In the genomic region with DNA sequence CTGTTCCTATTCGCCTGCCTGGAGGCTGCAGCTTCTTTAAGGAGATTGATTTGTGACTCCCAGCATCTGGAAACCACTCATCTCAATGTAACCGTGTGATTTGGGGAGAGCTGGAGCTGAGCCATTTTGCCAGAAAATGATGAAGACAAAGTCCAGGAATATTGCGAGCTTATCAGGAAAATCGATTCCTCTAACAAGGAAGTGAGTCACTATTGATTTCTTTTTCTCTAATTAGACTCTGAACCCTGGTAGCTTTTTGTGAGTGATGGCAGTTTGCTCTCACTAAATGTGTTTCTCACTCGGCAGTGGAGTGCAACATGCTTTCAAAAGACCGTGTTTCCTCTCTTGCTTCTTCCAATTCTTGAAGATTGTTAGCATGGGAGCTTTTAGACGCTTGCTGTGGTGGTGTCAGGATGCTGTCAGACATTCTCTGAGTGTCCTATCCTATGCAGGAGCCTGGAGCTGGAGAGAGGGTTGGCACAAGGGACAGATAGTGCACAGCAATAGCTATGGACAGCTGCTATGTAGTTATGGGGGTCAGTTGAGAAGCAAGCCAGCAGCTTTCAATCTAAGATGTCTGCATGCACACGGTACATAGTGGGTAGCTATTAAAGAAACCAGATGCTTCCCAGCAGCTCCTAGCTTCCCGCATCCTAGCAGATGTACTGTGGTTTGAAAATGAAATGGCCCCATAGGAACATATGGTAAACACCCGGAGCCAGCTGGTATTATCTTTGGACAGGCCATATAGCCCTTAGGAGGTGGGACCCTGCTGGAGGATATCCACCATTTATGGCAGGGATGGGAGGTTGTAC, we compare ENCODE assay signal across 15 mouse cellular contexts. TPM values are rescaled to one million over a fixed set of nuclear protein-coding genes. Genes with fewer than 3 reads are reported as not detected.
DNase-seq lines count a peak whose midpoint lies in the region; ATAC-seq and TF ChIP-seq lines count a peak whose summit lies in the region.
"Had no signal": no experiment of that assay in that cellular context is flagged by ENCODE, and none has a peak within 500 bp of the region (broad histone marks: within the 10 kb centered on the region; RNA-seq: fewer than 3 reads in every experiment).

No protein-coding gene starts in this region.

- H3K9ac ChIP-seq in embryonic facial prominence, embryonic 11.5 days (replicated peaks; ENCODE audit: low read length): no peak overlapping the region
- no peak overlapping the region for H3K9ac ChIP-seq in midbrain, postnatal 0 days (replicated peaks; ENCODE audit: low read length, poor library complexity, severe bottlenecking)
- H3K9ac ChIP-seq in midbrain, embryonic 14.5 days (replicated peaks; ENCODE audit: low read length): no peak overlapping the region
- H3K9ac ChIP-seq in limb, embryonic 14.5 days (ENCODE audit: low read depth, low read length, severe bottlenecking): no peak overlapping the region
- H3K9ac ChIP-seq in stomach, embryonic 16.5 days (ENCODE audit: low read length): no peak overlapping the region
- no peak overlapping the region for H3K9ac ChIP-seq in heart, embryonic 12.5 days
- H3K9ac ChIP-seq: embryonic facial prominence, embryonic 13.5 days; stomach, embryonic 15.5 days had no signal

- no peak for TF ChIP-seq POLR2A in limb, embryonic 14.5 days (IDR thresholded peaks at IDR 0.05; ENCODE audit: borderline replicate concordance, extremely low read depth, insufficient read depth, insufficient read length)
- TF ChIP-seq POLR2A in thymus, adult 2 months (IDR thresholded peaks at IDR 0.05; ENCODE audit: control insufficient read depth, extremely low read depth, insufficient read depth, low read length, poor library complexity): no peak

- TF ChIP-seq CTCF in midbrain, postnatal 0 days (IDR thresholded peaks at IDR 0.05): no peak
- no peak for TF ChIP-seq CTCF in thymus, adult 2 months (IDR thresholded peaks at IDR 0.05; ENCODE audit: borderline replicate concordance, control insufficient read depth, extremely low read depth, insufficient read depth, low read length, poor library complexity)

- ATAC-seq in embryonic facial prominence, embryonic 11.5 days (replicated peaks; ENCODE audit: insufficient number of reproducible peaks, low FRiP score, low TSS enrichment, low read depth): 0 out of 2 replicates have a peak, but pooled peaks have one; percentile 29
- no peak for ATAC-seq in midbrain, postnatal 0 days (ENCODE audit: low FRiP score)
- no peak for ATAC-seq in midbrain, embryonic 14.5 days (ENCODE audit: low FRiP score, low TSS enrichment)
- peak; percentile 34; the same call in 1 of the 2 replicates for ATAC-seq in limb, embryonic 14.5 days (ENCODE audit: low FRiP score, low read depth)
- ATAC-seq in stomach, embryonic 16.5 days (ENCODE audit: insufficient read depth, low FRiP score): peak; percentile 19; the same call in 1 of the 2 replicates
- no peak for ATAC-seq in heart, embryonic 12.5 days (ENCODE audit: insufficient number of reproducible peaks, low FRiP score)

- no peaks in the 10 kb centered on the region for H3K27me3 ChIP-seq in embryonic facial prominence, embryonic 11.5 days (ENCODE audit: control insufficient read depth, insufficient read depth, low read length)
- no peaks in the 10 kb centered on the region for H3K27me3 ChIP-seq in embryonic facial prominence, embryonic 10.5 days (replicated peaks; ENCODE audit: low read depth, poor library complexity, severe bottlenecking)
- H3K27me3 ChIP-seq in midbrain, postnatal 0 days (ENCODE audit: insufficient read depth, low read length): no peaks in the 10 kb centered on the region
- no peaks in the 10 kb centered on the region for H3K27me3 ChIP-seq in midbrain, embryonic 14.5 days (ENCODE audit: control insufficient read depth, insufficient read depth, low read length)
- H3K27me3 ChIP-seq in limb, embryonic 14.5 days (ENCODE audit: control insufficient read depth, insufficient read depth, low read length): no peaks in the 10 kb centered on the region
- no peaks in the 10 kb centered on the region for H3K27me3 ChIP-seq in stomach, embryonic 16.5 days (ENCODE audit: control insufficient read depth, insufficient read depth, low read length)
- H3K27me3 ChIP-seq in heart, embryonic 12.5 days (replicated peaks): no peaks in the 10 kb centered on the region
- H3K27me3 ChIP-seq in thymus, adult 2 months (ENCODE audit: control insufficient read depth, insufficient read depth, low read length): no peaks in the 10 kb centered on the region
- H3K27me3 ChIP-seq: embryonic facial prominence, embryonic 13.5 days; stomach, embryonic 15.5 days had no signal

- H3K9me3 ChIP-seq in embryonic facial prominence, embryonic 11.5 days (replicated peaks; ENCODE audit: control insufficient read depth, low read length): no peaks in the 10 kb centered on the region
- H3K9me3 ChIP-seq in embryonic facial prominence, embryonic 10.5 days: no peaks in the 10 kb centered on the region
- no peaks in the 10 kb centered on the region for H3K9me3 ChIP-seq in midbrain, postnatal 0 days (ENCODE audit: low read length)
- no peaks in the 10 kb centered on the region for H3K9me3 ChIP-seq in midbrain, embryonic 14.5 days (ENCODE audit: control insufficient read depth, low read length)
- H3K9me3 ChIP-seq in limb, embryonic 14.5 days (ENCODE audit: control insufficient read depth, low read length): no peaks in the 10 kb centered on the region
- H3K9me3 ChIP-seq in stomach, embryonic 16.5 days (replicated peaks; ENCODE audit: control insufficient read depth, low read length): no peaks in the 10 kb centered on the region
- H3K9me3 ChIP-seq in heart, embryonic 12.5 days (replicated peaks): no peaks in the 10 kb centered on the region
- H3K9me3 ChIP-seq: embryonic facial prominence, embryonic 13.5 days; stomach, embryonic 15.5 days had no signal

- no peaks in the 10 kb centered on the region for H3K4me1 ChIP-seq in embryonic facial prominence, embryonic 11.5 days (ENCODE audit: control insufficient read depth, insufficient read depth, low read length)
- no peaks in the 10 kb centered on the region for H3K4me1 ChIP-seq in embryonic facial prominence, embryonic 10.5 days
- no peaks in the 10 kb centered on the region for H3K4me1 ChIP-seq in midbrain, postnatal 0 days (ENCODE audit: insufficient read depth, low read length)
- no peaks in the 10 kb centered on the region; the same call in 1 of the 2 replicates for H3K4me1 ChIP-seq in midbrain, embryonic 14.5 days (ENCODE audit: control insufficient read depth, insufficient read depth, low read length)
- peaks cover 7% of the 10 kb centered on the region; the same call in 1 of the 2 replicates for H3K4me1 ChIP-seq in limb, embryonic 14.5 days (ENCODE audit: control insufficient read depth, insufficient read depth, low read length)
- H3K4me1 ChIP-seq in stomach, embryonic 16.5 days (ENCODE audit: control insufficient read depth, insufficient read depth, low read length): no peaks in the 10 kb centered on the region
- H3K4me1 ChIP-seq in heart, embryonic 12.5 days (replicated peaks): no peaks in the 10 kb centered on the region
- no peaks in the 10 kb centered on the region for H3K4me1 ChIP-seq in thymus, adult 2 months (replicated peaks; ENCODE audit: control insufficient read depth, insufficient read depth, low read length)

- H3K4me3 ChIP-seq in embryonic facial prominence, embryonic 11.5 days (ENCODE audit: low read depth, low read length): no peak overlapping the region
- no peak overlapping the region for H3K4me3 ChIP-seq in embryonic facial prominence, embryonic 10.5 days
- H3K4me3 ChIP-seq in midbrain, postnatal 0 days (ENCODE audit: low read depth, low read length): no peak overlapping the region
- no peak overlapping the region for H3K4me3 ChIP-seq in midbrain, embryonic 14.5 days (replicated peaks; ENCODE audit: low read depth, low read length)
- H3K4me3 ChIP-seq in limb, embryonic 14.5 days (replicated peaks; ENCODE audit: low read length): no peak overlapping the region
- no peak overlapping the region for H3K4me3 ChIP-seq in stomach, embryonic 16.5 days (replicated peaks; ENCODE audit: low read length)
- H3K4me3 ChIP-seq in heart, embryonic 12.5 days: no peak overlapping the region
- H3K4me3 ChIP-seq in thymus, adult 2 months (ENCODE audit: control insufficient read depth, insufficient read depth, low read length): no peak overlapping the region
- H3K4me3 ChIP-seq: embryonic facial prominence, embryonic 13.5 days; left cerebral cortex, adult 2 months; myocyte; stomach, embryonic 15.5 days had no signal

- H3K4me2 ChIP-seq in embryonic facial prominence, embryonic 11.5 days (ENCODE audit: low read depth, low read length): no peak overlapping the region
- H3K4me2 ChIP-seq in midbrain, postnatal 0 days (ENCODE audit: low read depth, low read length, poor library complexity, severe bottlenecking): no peak overlapping the region
- H3K4me2 ChIP-seq in midbrain, embryonic 14.5 days (ENCODE audit: low read length): no peak overlapping the region
- H3K4me2 ChIP-seq in limb, embryonic 14.5 days (replicated peaks; ENCODE audit: low read depth, low read length, severe bottlenecking): no peak overlapping the region
- no peak overlapping the region for H3K4me2 ChIP-seq in stomach, embryonic 16.5 days (ENCODE audit: low read depth, low read length)
- no peak overlapping the region for H3K4me2 ChIP-seq in heart, embryonic 12.5 days
- H3K4me2 ChIP-seq: embryonic facial prominence, embryonic 13.5 days; stomach, embryonic 15.5 days had no signal

- DNase-seq in embryonic facial prominence, embryonic 11.5 days (ENCODE audit: low spot score): peak; percentile 7
- no peak for DNase-seq in embryonic facial prominence, embryonic 10.5 days (ENCODE audit: low spot score)
- peak; percentile 57 for DNase-seq in midbrain, postnatal 0 days (ENCODE audit: low spot score)
- no peak for DNase-seq in midbrain, embryonic 14.5 days
- DNase-seq in limb, embryonic 14.5 days (ENCODE audit: low spot score): no peak
- no peak for DNase-seq in thymus, adult 2 months
- DNase-seq: heart, adult 18-20 months; kidney, postnatal 36 days had no signal

- 68% methylated on average over 10 of the region's 10 CpGs for WGBS in embryonic facial prominence, embryonic 11.5 days
- 78% methylated on average over 10 of the region's 10 CpGs for WGBS in embryonic facial prominence, embryonic 10.5 days
- WGBS in midbrain, postnatal 0 days: 73% methylated on average over 10 of the region's 10 CpGs
- WGBS in midbrain, embryonic 14.5 days: 80% methylated on average over 10 of the region's 10 CpGs
- WGBS in limb, embryonic 14.5 days: 30% methylated on average over 10 of the region's 10 CpGs
- 45% methylated on average over 10 of the region's 10 CpGs for WGBS in stomach, embryonic 16.5 days
- WGBS in heart, embryonic 12.5 days: 65% methylated on average over 10 of the region's 10 CpGs
- WGBS in thymus, adult 2 months: 85% methylated on average over 10 of the region's 10 CpGs

- H3K27ac ChIP-seq in embryonic facial prominence, embryonic 11.5 days (replicated peaks; ENCODE audit: low read depth, low read length): no peak overlapping the region
- no peak overlapping the region for H3K27ac ChIP-seq in embryonic facial prominence, embryonic 10.5 days (replicated peaks)
- H3K27ac ChIP-seq in midbrain, postnatal 0 days (ENCODE audit: low read depth, low read length): no peak overlapping the region
- H3K27ac ChIP-seq in midbrain, embryonic 14.5 days (replicated peaks; ENCODE audit: low read depth, low read length): no peak overlapping the region
- H3K27ac ChIP-seq in limb, embryonic 14.5 days (replicated peaks; ENCODE audit: low read depth, low read length): no peak overlapping the region
- no peak overlapping the region for H3K27ac ChIP-seq in stomach, embryonic 16.5 days (ENCODE audit: low read length)
- no peak overlapping the region for H3K27ac ChIP-seq in heart, embryonic 12.5 days (ENCODE audit: poor library complexity, severe bottlenecking)
- H3K27ac ChIP-seq in thymus, adult 2 months (ENCODE audit: control insufficient read depth, insufficient read depth, low read length): no peak overlapping the region
- H3K27ac ChIP-seq: embryonic facial prominence, embryonic 13.5 days; left cerebral cortex, adult 2 months; stomach, embryonic 15.5 days had no signal

- no peaks in the 10 kb centered on the region for H3K36me3 ChIP-seq in embryonic facial prominence, embryonic 11.5 days (replicated peaks; ENCODE audit: control insufficient read depth, insufficient read depth, low read depth, low read length)
- H3K36me3 ChIP-seq in embryonic facial prominence, embryonic 10.5 days (replicated peaks): no peaks in the 10 kb centered on the region
- no peaks in the 10 kb centered on the region for H3K36me3 ChIP-seq in midbrain, postnatal 0 days (ENCODE audit: insufficient read depth, low read length)
- H3K36me3 ChIP-seq in midbrain, embryonic 14.5 days (ENCODE audit: control insufficient read depth, insufficient read depth, low read length): no peaks in the 10 kb centered on the region
- no peaks in the 10 kb centered on the region for H3K36me3 ChIP-seq in limb, embryonic 14.5 days (ENCODE audit: control insufficient read depth, insufficient read depth, low read length)
- no peaks in the 10 kb centered on the region for H3K36me3 ChIP-seq in stomach, embryonic 16.5 days (ENCODE audit: control insufficient read depth, insufficient read depth, low read length)
- H3K36me3 ChIP-seq in heart, embryonic 12.5 days: no peaks in the 10 kb centered on the region
- H3K36me3 ChIP-seq in thymus, adult 2 months (ENCODE audit: control insufficient read depth, insufficient read depth, low read length): no peaks in the 10 kb centered on the region
- H3K36me3 ChIP-seq: embryonic facial prominence, embryonic 13.5 days; G1E; stomach, embryonic 15.5 days had no signal

RNA-seq across cellular contexts. Expression of gene Stac, which starts 49.5 kb away (rescaled TPM):
- 0.35 and 0.57 TPM in 2 replicates for polyA plus RNA-seq in embryonic facial prominence, embryonic 11.5 days (2014; fragmentation: Nextera tagmentation; extraction: Ambion mirVana)
- 0.26 and 0.70 TPM in 2 replicates for polyA plus RNA-seq in embryonic facial prominence, embryonic 10.5 days (2016; fragmentation: Nextera tagmentation; extraction: Ambion mirVana)
- 9.8 and 13.8 TPM in 2 replicates for total RNA-seq in midbrain, postnatal 0 days (2014; rRNA removed)
- polyA plus RNA-seq in midbrain, postnatal 0 days (2015; fragmentation: Nextera tagmentation; extraction: Ambion mirVana): 9.3 and 10.0 TPM in 2 replicates
- polyA plus RNA-seq in midbrain, embryonic 14.5 days (2014; fragmentation: Nextera tagmentation; extraction: Ambion mirVana): 3.1 and 4.8 TPM in 2 replicates
- polyA plus RNA-seq in limb, embryonic 14.5 days (2012; rRNA removed): 4.2 and 5.0 TPM in 2 replicates
- 4.1 and 5.7 TPM in 2 replicates for polyA plus RNA-seq in limb, embryonic 14.5 days (2014; fragmentation: Nextera tagmentation; extraction: Ambion mirVana)
- 5.0 and 5.3 TPM in 2 replicates for polyA plus RNA-seq in stomach, embryonic 16.5 days (2015; fragmentation: Nextera tagmentation; extraction: Ambion mirVana)
- polyA plus RNA-seq in heart, embryonic 12.5 days (2016; fragmentation: Nextera tagmentation; extraction: Ambion mirVana): 0.72 and 0.92 TPM in 2 replicates
- 1.4 and 4.0 TPM in 2 replicates for polyA plus RNA-seq in thymus, adult 2 months (2012; rRNA removed)
- polyA plus RNA-seq: G1E had no signal

Comparison
In these comparisons a context has a peak if more than half of its experiments do, and no peak if none do; other contexts are left out.
1. DNase-seq: peak in embryonic facial prominence, embryonic 11.5 days (single experiment) and midbrain, postnatal 0 days (single experiment); none in embryonic facial prominence, embryonic 10.5 days (single experiment), midbrain, embryonic 14.5 days (single experiment), limb, embryonic 14.5 days (single experiment) and thymus, adult 2 months (single experiment).
2. ATAC-seq: peak in embryonic facial prominence, embryonic 11.5 days (single experiment), limb, embryonic 14.5 days (single experiment) and stomach, embryonic 16.5 days (single experiment); none in midbrain, postnatal 0 days (single experiment), midbrain, embryonic 14.5 days (single experiment) and heart, embryonic 12.5 days (single experiment).